Mouse (Mus musculus): ENCODE measurements at regions not wholly inside any gene's neighbourhood (a gene's known extent, or its start where the extent isn't known, plus 50 kb on each side); places are given as distances from the start of the nearest gene placed in this dataset.
"Not testable (repeated sequence)": the region's sequence is repeated elsewhere in the genome, so short reads cannot be mapped to it uniquely, and the experiment has no call there.

DNA sequence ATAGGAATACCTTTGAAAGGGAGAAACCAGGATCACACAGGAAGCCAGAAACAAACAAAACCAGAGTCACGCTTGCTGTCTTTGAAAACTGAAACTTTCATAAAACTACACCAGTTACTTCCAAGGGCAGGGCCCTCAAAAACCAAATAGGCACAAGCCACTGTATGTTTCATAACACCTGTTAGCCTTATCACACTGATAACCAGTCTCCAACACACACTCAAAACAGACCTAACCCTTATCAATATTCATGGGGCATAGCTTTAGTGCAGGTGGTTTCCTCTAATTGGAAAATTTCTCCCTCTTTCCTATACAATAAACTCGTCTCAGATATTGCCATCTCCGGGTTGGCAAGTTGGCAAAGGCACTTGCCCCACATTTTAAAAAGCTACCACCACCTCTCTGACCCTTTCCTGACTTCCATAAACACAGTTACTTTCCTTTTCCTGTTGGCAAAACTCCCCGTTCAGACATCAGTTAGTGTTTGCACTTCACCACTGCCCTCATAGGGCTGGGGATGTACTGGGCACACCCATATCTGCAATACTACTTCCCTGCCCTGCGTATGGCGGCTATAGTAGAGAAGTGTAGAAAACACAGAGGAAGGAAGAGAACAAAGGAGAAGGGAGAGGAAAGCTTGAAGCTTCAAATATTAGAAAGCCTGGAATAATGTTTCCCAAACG is 169.1 kb upstream of the Col8a1 start:
- no peak for DNase-seq (ENCODE audit: low spot score in 2 of 2)

DNA sequence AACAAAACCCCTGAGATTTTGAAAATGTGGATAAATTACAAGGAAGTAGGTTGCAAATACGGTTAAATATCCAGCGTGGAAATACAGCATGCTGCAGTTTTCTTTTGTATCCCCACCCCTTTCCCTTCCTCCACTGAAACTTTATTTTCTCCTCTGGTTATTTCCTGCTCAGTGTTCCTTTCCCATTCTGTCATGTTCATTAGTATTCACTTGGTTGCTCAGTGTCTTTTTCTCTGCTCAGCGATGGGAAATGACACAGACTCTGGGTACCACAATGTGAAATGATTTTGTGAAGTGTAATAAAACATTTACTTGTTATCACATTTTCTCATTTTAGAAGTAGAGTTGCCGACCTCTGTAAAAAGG is 169.6 kb upstream of the Col8a1 start:
- no peak for DNase-seq (ENCODE audit: low spot score in 2 of 2)

DNA sequence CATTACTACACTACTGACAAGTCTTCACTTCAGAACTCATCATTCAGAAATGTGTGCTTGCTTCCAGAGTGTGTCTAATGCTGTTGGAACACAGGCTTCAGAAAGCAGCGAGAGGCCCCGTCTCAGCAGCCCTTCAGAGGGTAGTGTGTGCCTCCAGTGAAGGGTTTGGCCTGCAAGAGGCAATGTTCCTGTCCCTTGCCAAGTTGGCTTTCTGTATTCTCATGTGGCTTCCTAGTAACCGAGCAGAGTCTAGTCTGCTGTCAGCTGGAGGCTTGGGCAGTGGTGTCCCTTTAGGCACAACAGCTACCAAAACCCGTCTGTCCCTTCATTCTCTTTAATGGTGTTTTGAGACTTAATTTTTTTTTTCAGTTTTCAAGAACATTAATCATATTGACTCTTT is 173.3 kb upstream of the Col8a1 start:
- DNase-seq (ENCODE audit: low spot score in 2 of 2), result no peak

DNA sequence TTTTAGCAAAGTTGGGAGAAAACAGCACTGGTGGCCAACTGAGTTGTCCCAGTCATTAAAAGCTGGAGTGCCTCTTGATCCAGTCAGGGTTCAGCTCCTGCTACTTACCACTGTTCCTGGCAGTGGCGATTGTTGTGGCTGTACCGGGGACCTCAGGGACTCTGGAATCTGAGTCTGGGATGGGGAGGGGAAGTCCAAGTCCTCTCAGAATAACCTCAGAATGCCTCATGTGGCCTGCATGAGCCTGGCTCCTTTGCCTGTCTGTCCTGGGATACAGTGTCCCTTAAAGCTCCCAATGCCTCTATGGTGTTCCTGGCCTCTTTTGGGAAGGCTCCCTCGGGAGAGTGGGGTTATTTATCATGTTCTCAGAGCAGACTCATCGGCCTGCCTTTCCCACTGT is 173.8 kb upstream of the Col8a1 start:
- no peak for DNase-seq (ENCODE audit: low spot score in 2 of 2)

DNA sequence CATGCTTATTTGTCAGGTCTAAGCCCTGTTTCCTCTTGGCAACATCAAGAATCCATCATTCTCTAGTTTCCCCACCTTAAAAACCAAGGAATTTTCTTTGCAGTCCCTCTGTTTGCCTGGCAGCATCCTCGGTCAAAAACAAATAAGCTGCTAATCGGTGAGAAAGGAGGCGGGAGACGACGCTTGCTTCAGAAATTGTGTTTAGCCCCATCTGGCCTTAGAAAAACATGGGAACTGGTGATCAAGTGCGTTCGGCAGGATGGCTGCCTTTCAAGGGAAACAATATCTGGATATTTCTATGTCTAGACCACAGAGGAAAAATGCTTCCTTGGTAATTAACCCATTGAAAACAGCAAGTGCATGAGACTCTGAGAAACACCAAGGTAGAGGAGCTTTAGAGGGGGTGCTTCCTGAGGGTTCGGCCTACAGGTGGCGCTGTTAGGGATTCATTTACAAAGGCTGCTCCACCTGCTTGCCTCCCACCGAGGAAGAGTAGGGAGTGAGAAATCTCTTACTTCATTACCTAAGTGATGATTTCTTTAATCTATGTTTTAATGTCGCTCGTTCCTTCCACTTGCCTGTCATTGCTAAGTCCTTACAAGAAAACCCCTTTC is 174.7 kb upstream of the Col8a1 start:
- no peak for DNase-seq (ENCODE audit: low spot score in 2 of 2)

DNA sequence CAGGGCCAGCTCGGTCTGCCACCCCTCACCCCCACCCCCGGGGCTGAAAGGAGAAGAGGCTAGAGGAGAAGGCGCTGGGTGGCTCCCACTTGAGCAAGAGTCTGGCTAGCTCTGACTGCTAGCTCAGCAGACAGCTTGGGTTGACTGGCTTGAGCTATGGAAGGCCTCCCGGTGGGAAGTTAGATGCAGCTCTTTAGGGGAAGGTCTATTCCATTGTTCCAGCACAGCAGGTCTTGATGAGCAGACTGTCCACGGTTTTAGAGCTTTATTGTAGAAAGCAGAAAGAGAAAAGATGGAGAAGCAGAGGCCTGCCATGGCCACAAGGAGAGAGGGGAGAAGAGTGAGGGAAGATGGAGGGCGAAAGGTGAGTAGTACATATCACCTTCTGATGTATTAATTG is 190.9 kb upstream of the Col8a1 start:
- no peak for DNase-seq (ENCODE audit: low spot score in 2 of 2)

DNA sequence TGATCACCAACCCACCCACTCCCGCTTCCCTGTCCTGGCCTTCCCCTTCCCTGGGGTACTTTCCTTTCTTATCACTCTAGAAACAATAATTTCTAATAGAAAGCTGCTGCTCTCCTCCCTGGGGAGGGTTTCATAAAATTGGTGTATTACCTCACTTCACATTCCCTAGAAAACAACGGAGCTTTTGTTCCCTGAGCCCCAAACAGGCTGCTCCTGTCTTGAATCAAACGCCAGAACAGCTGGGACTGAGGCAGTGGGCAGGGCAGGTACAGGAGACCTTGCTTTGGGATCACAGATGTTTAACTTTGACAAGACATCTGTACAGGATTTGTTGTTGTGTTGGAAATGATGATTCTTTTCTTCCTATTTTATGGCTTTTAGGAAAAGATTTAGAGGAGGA is 192.8 kb upstream of the Col8a1 start:
- no peak for DNase-seq (ENCODE audit: low spot score in 2 of 2)

DNA sequence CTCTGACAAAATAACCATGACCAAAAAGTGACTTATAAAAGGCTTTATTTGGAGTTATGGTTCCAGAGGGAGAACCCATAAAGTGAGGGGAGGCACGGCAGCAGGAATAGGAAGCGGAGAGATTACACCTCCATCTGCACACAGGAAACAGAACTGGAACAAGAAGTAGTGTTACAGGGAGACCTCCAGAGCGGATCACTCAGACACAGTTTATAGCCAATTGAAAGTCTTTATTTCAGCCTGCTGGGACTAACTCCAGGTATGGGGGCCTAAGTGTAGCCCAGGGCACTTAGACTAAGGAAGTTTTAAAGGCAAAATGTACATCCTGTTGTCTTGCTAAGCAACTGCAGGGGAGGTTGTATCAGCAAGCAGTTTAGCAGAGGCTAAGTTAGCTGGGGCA is 195.1 kb upstream of the Col8a1 start:
- DNase-seq (ENCODE audit: low spot score in 2 of 2), result no peak

DNA sequence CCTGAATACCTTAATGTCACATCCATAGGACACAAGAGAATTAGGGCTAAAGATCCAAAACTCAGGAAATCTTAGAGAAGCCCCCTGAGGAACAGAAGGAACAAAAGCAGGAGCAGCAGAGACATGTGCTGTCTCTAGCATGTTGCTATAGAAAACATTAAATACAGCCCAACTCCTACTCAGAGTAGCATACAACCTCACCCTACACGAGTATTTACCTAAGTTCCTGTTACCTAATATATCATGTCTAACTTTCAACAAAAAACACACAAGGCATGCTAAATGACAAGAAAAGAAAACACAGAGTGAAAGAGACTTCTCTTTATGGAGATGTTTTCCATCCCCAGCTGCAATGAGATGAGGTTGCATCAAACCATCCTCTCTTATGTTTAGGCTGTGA is 216.4 kb upstream of the Col8a1 start:
- no peak for DNase-seq (ENCODE audit: low spot score in 2 of 2)

DNA sequence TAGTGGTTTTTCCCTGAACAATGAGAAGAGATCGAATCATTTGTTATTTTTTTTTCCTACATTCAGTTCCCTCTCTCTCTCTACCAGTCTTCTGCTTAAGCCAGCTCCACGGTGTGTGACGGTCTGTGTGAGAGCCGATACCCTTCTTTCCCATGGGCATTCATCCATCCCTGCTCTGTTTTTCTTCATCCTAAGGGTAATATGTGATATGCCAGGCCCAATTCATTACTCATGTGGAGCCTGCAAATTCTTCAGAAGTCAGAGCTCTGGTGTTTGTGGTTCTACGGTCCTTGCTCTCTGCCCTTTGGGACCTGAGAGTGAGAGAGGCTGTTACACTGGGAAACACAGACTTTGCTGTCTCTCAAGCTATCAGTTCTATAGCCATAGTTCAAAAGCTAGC is 229.6 kb upstream of the Col8a1 start:
- DNase-seq (ENCODE audit: low spot score in 2 of 2), result no peak

DNA sequence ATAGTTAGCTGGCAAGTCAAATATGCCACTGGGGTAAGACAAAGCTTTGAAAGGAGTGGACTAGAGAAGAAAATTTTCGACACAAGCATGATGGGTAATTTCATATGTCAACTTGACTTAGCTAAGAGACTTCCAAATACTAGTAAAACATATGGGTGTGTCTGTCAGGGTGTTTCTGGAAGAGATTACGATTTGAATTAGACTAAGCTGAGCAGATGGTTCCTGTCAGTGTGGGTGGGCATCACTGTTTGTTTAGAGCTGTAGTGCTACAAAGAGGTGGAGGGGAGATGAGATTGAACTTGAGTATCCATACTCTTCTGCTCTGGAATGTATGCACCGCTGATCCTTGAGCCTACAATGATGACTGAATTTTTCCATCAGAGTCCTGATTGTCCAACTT is 251.2 kb upstream of the Col8a1 start:
- no peak for DNase-seq (ENCODE audit: low spot score in 2 of 2)

DNA sequence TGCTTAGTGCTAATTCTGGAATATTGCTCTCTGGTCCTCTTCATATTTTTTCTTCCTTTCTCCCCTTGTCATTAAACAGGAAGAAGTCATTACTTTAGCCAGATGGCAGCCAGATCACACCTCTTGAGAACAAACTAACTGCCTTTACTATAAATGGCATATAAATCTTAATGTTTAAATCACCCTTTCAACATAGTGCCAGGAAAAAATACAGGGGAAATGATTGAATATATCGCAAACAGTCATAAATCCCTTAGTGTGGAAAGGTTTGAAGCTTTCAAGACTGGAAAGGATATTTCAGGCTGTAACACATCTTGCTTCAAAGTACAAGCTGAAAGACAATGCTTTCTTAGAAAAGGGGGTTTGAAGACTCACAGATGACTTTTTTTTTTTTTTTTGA is 259.0 kb upstream of the Col8a1 start:
- no peak for DNase-seq (ENCODE audit: low spot score in 2 of 2)

DNA sequence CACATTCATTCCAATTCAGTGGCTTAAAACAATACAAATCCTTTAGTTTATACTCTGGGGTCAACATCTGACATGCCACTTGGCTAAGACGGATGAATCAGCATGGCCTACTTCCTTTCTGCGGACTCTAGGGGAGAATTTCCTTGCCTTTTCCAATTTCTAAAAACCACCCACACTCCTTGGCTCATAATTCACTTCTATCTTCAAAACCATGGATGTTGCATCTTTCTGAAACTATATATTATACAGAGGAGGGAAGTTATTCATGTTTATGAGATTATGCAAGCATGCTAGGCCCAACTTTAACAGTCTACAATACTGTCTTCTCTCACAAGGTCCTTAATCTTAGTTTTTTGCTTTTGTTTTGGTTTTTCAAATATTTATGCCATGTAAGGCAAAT is 273.0 kb upstream of the Col8a1 start:
- no peak for DNase-seq (ENCODE audit: low spot score in 2 of 2)

DNA sequence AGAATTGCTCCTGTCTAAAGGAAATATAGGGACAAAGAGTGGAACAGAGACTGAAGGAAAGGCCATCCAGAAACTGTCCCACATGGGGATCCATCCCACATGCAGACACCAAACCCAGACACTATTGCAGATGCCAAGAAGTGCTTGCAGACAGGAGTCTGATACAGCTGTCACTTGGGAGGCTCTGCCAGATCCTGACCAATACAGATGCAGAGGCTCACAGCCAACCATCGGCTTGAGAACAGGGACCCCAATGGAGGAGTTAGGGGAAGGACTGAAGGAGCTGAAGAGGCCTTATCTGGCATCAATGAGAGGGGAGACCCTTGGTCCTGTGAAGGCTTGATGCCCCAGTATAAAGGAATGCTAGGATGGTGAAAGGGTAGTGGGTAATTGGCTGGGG is 274.0 kb upstream of the Col8a1 start:
- not testable (repeated sequence) for DNase-seq (ENCODE audit: low spot score in 2 of 2)

DNA sequence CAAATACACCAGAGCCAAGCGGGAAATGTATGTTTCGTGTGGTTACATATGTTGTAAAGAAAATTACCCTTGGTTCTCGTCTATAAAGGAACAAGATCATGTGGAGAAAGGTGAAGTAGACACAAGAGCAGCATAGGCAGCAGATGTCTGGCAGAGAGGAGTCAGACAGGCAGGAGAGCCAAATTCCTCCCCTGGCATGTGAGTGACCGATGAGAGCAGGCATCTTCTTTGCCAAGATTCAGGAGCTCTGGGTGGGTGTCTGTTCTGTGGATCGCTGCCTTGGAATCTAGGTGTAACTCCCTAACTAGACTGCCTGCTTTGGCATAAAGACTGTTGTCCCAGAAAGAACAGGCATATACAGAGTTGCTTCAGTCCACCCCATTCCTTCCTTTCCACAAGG is 275.1 kb upstream of the Col8a1 start:
- DNase-seq (ENCODE audit: low spot score in 2 of 2), result no peak

DNA sequence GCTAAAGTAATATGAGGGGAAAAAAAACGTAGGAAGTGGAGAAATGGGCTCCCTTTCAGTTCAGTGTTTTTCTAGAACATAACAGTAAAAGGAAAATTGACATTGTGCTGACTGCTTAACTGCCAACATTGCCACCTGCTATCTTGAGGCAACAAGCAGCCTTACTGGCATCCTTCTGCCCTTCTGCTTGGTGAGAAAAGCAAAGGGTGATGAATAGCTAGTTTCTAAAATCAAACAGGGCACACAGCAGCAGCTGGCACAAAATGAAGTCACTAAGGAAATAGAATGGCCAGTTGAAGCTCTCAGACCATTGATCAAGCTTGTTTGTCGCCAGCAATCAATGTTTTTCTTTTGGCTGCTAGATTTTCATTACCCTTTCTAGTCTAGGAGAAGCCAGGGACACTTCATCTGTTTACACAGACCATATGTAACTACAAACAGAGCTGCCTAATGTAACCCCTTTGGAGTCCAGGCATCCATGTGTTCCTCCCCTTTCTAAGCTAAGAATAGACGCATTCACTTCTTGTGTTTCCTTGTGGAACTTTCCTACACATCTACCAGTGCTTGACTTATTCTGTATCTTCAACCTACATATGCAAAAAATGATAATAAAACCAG is 314.2 kb upstream of the Col8a1 start:
- no peak for DNase-seq (ENCODE audit: low spot score in 2 of 2)

DNA sequence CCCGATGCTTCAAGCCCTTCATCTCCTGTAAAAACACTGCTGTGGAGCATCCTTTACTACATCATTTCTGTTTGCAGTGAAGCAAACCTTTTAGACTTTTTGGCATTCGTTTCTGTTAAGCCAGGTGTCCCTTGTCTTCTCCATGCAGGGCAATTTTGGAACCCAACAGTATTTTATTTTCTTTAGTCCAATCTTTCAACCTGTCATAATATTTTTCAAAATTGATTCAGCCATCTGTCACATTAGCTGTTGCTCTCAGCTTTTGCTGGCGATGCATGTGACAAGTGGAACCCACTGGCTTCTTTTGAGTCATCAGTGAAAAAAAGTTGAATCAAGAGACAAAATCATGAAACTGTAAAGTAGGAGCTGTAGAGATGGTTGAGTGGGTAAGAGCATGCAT is 317.9 kb upstream of the Col8a1 start:
- DNase-seq (ENCODE audit: low spot score in 2 of 2), result no peak

DNA sequence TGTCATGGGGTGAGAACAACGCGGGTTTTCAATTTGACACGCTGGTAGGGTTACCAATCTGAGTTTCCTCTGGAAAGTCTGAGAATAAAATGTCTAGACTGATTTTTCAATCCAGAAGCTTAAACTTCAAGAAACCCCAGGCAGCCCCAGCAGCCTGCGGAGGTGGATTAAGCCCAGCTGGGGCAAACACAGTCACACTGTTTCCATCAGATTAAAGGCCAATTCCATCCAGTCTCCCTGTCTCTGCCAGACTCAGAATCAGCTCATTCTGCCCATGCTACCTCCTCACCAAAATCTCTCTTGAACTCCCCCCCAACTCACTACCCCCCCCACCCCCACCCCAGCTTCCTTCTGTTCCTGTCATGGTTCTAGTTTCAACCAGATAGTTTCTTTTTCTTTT is 307.9 kb upstream of the Dcbld2 start:
- no peak for DNase-seq (ENCODE audit: low spot score in 2 of 2)

DNA sequence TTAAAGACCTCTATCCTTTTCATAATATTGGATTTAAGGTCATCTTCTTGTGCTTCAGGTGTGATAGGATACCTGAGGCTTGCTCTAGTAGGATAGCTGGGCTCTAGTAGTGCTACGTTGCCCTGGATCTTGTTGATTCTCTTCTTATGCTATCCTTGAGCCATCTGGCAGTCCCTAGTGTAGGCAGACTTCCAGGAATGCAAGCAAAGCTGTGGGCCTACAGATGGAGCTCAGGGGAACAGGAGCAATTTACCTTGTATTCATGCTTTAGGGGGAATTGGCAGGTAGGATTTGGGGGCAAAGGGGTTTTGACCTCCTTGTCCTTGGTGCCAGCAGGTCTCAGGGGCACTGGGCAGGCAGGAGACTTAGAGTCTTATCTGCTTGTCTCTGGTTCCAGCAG is 297.8 kb upstream of the Dcbld2 start:
- no peak for DNase-seq (ENCODE audit: low spot score in 2 of 2)

DNA sequence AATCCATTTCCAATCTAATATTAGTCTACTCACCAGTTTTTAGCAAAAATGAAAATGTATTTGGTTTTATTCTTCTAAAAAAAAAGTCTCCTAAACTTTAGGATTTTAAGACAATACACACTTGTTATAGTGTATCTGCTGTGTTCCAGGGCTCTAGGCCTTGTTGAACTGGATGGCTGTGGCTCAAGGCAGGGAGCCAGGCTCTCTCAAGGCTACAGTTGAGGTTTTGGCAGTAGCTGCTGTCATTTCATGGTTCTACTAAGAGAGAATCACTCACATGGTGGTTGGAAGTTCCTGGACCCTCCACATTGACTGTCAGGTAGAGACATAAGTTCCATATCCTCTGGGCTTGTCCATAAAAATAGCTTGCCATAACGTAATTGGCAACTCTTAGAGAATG is 282.2 kb upstream of the Dcbld2 start:
- DNase-seq (ENCODE audit: low spot score in 2 of 2), result no peak

DNA sequence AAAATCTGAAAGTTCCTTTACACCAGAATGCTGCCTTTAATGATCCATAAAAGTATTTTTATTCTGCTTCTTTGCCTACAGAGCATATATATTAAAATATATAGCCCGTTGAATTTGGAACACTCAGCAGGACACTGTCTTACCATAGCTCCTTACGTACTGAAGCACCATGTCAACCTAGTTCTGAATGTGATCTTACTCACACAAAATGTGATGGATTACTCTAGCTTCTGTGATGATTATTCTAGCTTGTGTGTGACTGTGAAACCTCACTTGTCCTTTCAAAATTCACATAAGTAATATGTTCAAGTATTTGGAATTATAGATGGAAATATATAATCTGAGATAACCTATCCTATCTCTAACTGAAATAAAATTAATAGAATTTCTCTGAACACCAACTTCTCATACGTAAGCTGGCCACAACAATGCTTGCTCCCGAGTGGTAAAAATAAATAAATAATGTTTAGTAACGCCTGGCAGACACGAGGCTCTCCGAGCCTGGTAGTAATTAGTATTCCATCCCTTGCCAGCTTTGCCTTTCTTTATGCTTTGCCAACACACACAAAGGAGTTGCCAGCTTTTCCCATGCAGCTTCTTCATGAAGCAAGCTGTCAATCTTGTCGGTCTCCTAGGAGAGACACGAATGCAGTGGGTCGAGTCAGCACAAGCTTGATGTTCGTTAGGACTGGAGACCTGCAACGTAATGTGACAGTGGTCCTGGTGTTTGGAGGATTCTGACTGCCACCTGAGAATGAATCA is 271.9 kb upstream of the Dcbld2 start:
- no peak for DNase-seq (ENCODE audit: low spot score in 2 of 2)

DNA sequence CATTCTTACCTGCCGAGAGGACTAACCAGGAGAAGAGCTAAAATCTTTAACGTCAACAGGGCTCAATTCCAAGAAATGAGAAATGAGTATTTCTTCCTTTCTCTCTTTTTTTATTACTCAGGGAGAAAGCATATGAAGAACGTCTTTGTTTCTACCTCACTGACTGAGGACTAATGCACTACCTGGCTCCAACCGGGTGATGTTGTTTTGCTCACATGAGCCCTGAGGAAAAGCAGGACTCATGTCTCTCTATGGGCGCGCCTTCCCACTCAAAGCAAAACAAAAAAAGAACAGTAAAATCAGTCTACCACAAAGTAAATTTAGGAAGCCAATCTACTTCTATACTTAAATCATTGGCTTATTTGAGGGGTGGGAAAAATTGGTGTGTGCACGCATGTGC is 271.3 kb upstream of the Dcbld2 start:
- DNase-seq (ENCODE audit: low spot score in 2 of 2), result no peak

DNA sequence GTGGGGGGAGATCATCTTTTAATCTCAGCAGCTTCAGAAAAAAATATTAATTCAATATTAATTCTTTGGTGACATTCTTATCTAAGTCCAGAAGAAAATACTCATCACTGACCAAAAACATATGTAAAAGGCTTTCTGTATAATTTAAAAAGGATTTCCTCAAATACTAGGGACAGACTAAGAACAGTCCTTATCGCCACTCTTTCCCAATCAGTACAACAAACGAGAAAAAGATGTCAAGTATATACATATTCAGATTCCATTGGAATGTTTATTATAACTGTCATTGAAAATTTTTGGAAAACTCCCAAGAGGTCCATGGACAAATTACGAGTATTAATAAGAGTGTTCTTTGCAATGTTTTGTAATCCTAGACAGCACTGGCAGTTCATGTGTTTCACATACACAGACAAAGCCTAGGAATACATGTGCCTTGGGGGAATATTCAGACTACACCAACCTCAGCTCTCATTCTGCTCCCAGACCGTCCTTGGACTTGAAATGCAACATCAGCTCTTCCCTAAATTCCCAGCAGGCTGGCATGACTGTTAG is 270.4 kb upstream of the Dcbld2 start:
- no peak for DNase-seq (ENCODE audit: low spot score in 2 of 2)

Measured in frontal cortex, postnatal 10 days (tissue).